Mouse (Mus musculus) midbrain, embryonic 16.5 days (tissue): ENCODE data around the gene Gm20388. TPM values are rescaled to one million over a fixed set of nuclear protein-coding genes. Genes with fewer than 3 reads are reported as not detected.

Experiments used
- ATAC-seq: fragments of 200-750 bp; cut with Nextera tagmentation; 2 replicates; pipeline ENCODE4 v1.8.0; 2017; ENCODE audit warnings: moderate TSS enrichment
- H3K27ac ChIP-seq: fragments of 300-500 bp; sonication (generic); 2 replicates; pipeline ENCODE4 v1.5.1; 2014; ENCODE audit warnings: mild to moderate bottlenecking, low read length, mixed read lengths
- H3K27me3 ChIP-seq: fragments of 300-500 bp; sonication (generic); 2 replicates; pipeline ENCODE4 v1.6.1; 2014; ENCODE audit warnings: low read depth, low read length, mixed read lengths; ENCODE audit not compliant: control insufficient read depth, insufficient read depth
- H3K36me3 ChIP-seq: fragments of 300-500 bp; sonication (generic); 2 replicates; pipeline ENCODE4 v1.6.1; 2014; ENCODE audit warnings: mild to moderate bottlenecking, low read length, moderate library complexity, mixed read lengths; ENCODE audit not compliant: control insufficient read depth, insufficient read depth
- H3K4me1 ChIP-seq: fragments of 300-500 bp; sonication (generic); 2 replicates; pipeline ENCODE4 v1.6.1; 2014; ENCODE audit warnings: mild to moderate bottlenecking, low read length, mixed read lengths; ENCODE audit not compliant: control insufficient read depth, insufficient read depth
- H3K4me2 ChIP-seq: fragments of 300-500 bp; sonication (generic); 2 replicates; pipeline ENCODE4 v1.6.1; 2014; ENCODE audit warnings: mild to moderate bottlenecking, low read length, mixed read lengths
- H3K4me3 ChIP-seq: fragments of 300-500 bp; sonication (generic); 2 replicates; pipeline ENCODE4 v1.5.1; 2014; ENCODE audit warnings: low read depth, mild to moderate bottlenecking, low read length, moderate library complexity, mixed read lengths
- H3K9ac ChIP-seq: fragments of 300-500 bp; sonication (generic); 2 replicates; pipeline ENCODE4 v1.6.1; 2014; ENCODE audit warnings: low read depth, low read length, mixed read lengths
- H3K9me3 ChIP-seq: fragments of 300-500 bp; sonication (generic); replicated peaks from 2 replicates; pipeline ENCODE4 v1.6.1; 2014; ENCODE audit warnings: mild to moderate bottlenecking, low read length, mixed read lengths; ENCODE audit not compliant: control insufficient read depth, poor library complexity, severe bottlenecking
- WGBS: fragments of 180-500 bp; shearing (Covaris S2); extraction: QIAGEN DNeasy Blood & Tissue Kit; methylation state at CpG from one replicate; pipeline ENCODE4 v1.1.7; 2014; 5-methylcytosine and 5-hydroxymethylcytosine counted together
- polyA plus RNA-seq: library from polyadenylated mRNA; unstranded; fragments of >200 nt; fragmentation: Nextera tagmentation; extraction: Ambion mirVana; gene quantifications from 2 replicates; pipeline ENCODE4 v1.2.1, GENCODE M21; 2015

Gene Gm20388
- polyA plus RNA-seq, 1 experiment from 2014 or later: 7.5 TPM

GRCm38 (mm10) chr8:122282501-122283355 lies 2372.1 kb downstream of the Gm20388 start:
- Histone ChIP-seq H3K4me2 (peak overlapping the region; percentile 99), H3K36me3 (no peaks in the 10 kb centered on the region), H3K4me3 (peak overlapping the region; percentile 77), H3K9me3 (no peaks in the 10 kb centered on the region), H3K9ac (peak overlapping the region; percentile 82), H3K4me1 (peaks cover 28% of the 10 kb centered on the region; the same call in 1 of the 2 replicates), H3K27ac (peak overlapping the region; percentile 38; the same call in 1 of the 2 replicates), H3K27me3 (no peaks in the 10 kb centered on the region; the same call in 1 of the 2 replicates)
- under 1% methylated on average over 48 of the region's 70 CpGs for WGBS
- ATAC-seq: no peak

- Histone ChIP-seq H3K4me1 (peaks cover 28% of the 10 kb centered on the region; the same call in 1 of the 2 replicates), H3K27ac (peak overlapping the region; percentile 53; the same call in 1 of the 2 replicates), H3K4me3 (peak overlapping the region; percentile 77), H3K4me2 (peak overlapping the region; percentile 99), H3K9me3 (no peaks in the 10 kb centered on the region), H3K9ac (peak overlapping the region; percentile 82), H3K27me3 (no peaks in the 10 kb centered on the region; the same call in 1 of the 2 replicates), H3K36me3 (no peaks in the 10 kb centered on the region)
- 1% methylated on average over 35 of the region's 37 CpGs for WGBS
- no peak for ATAC-seq
Observed at GRCm38 (mm10) chr8:122283356-122284202, 2372.9 kb downstream of the Gm20388 start.

DNA sequence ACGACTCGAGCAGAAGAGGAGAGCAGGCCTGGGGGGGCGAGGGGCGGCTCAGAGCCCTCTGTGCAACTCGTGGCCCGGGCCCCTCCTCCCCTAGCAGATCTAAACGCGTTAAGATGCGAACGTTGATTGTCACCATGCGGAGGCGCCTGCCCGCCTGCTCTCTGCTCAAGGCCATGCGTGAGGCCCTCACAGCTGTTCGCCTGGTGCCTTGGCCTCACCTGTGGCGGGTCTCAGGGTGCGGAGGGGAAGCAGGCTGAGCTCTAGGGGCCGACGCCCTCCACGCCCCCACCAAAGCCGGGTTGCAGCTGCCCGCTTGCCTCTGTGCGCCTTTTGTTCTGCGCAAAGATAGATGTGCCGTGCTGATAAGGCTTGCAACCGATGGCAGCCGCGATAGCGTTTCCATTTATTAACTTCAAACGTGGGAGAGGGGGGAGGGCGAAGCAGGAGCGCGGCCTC lies 2373.6 kb downstream of the Gm20388 start:
- WGBS: under 1% methylated on average over 29 of the region's 33 CpGs

GRCm38 (mm10) chr8:122284659-122285261 lies 2374.1 kb downstream of the Gm20388 start:
- Histone ChIP-seq H3K4me1 (peaks cover 28% of the 10 kb centered on the region; the same call in 1 of the 2 replicates), H3K27me3 (no peaks in the 10 kb centered on the region; the same call in 1 of the 2 replicates), H3K36me3 (no peaks in the 10 kb centered on the region), H3K4me2 (peak overlapping the region; percentile 99), H3K9me3 (no peaks in the 10 kb centered on the region), H3K9ac (peak overlapping the region; percentile 82), H3K4me3 (peak overlapping the region; percentile 77), H3K27ac (peak overlapping the region; percentile 53)
- no peak for ATAC-seq
- WGBS: 4% methylated on average over 21 of the region's 21 CpGs

More for the DNA sequence above, 2373.6 kb downstream of the Gm20388 start:
- Histone ChIP-seq H3K4me1 (peaks cover 28% of the 10 kb centered on the region; the same call in 1 of the 2 replicates), H3K9ac (peak overlapping the region; percentile 82), H3K27ac (peak overlapping the region; percentile 53), H3K36me3 (no peaks in the 10 kb centered on the region), H3K9me3 (no peaks in the 10 kb centered on the region), H3K4me3 (peak overlapping the region; percentile 77), H3K27me3 (no peaks in the 10 kb centered on the region; the same call in 1 of the 2 replicates), H3K4me2 (peak overlapping the region; percentile 99)
- ATAC-seq: no peak

- peaks cover 28% of the 10 kb centered on the region; the same call in 1 of the 2 replicates for H3K4me1 ChIP-seq
- WGBS: 66% methylated on average over 6 of the region's 6 CpGs
Observed at GRCm38 (mm10) chr8:122285727-122286126, 2375.1 kb downstream of the Gm20388 start.

DNA sequence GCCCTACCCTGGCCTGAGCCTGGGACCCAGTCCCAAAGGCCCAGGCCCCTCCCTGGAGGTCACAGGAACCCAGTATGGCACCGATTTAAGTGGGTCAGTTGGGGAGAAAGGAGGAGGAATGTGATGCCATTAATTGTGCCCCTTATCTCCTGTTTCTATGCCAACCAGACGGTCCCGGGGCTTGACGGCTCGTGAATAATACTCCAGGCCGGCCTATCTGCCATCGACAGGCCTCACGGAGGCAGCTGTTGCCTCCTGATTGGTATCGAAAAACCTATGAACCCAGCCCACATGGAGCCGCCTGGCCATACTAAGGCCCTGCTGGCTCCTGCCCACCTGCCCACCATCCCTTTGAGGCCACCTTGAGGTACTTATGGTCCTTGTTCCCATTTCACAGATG lies 2376.3 kb downstream of the Gm20388 start:
- Histone ChIP-seq H3K27ac (no peak overlapping the region), H3K27me3 (no peaks in the 10 kb centered on the region; the same call in 1 of the 2 replicates), H3K9me3 (no peaks in the 10 kb centered on the region), H3K4me3 (no peak overlapping the region), H3K36me3 (no peaks in the 10 kb centered on the region), H3K4me2 (no peak overlapping the region), H3K9ac (no peak overlapping the region), H3K4me1 (peaks cover 28% of the 10 kb centered on the region; the same call in 1 of the 2 replicates)
- WGBS: 84% methylated on average over 10 of the region's 10 CpGs
- ATAC-seq: no peak

More at GRCm38 (mm10) chr8:122285727-122286126, 2375.1 kb downstream of the Gm20388 start:
- H3K27me3 ChIP-seq: no peaks in the 10 kb centered on the region; the same call in 1 of the 2 replicates
- H3K4me2 ChIP-seq: no peak overlapping the region
- H3K36me3 ChIP-seq: no peaks in the 10 kb centered on the region
- no peak overlapping the region for H3K27ac ChIP-seq
- H3K9ac ChIP-seq: no peak overlapping the region
- no peak overlapping the region for H3K4me3 ChIP-seq
- H3K9me3 ChIP-seq: no peaks in the 10 kb centered on the region
- no peak for ATAC-seq

DNA sequence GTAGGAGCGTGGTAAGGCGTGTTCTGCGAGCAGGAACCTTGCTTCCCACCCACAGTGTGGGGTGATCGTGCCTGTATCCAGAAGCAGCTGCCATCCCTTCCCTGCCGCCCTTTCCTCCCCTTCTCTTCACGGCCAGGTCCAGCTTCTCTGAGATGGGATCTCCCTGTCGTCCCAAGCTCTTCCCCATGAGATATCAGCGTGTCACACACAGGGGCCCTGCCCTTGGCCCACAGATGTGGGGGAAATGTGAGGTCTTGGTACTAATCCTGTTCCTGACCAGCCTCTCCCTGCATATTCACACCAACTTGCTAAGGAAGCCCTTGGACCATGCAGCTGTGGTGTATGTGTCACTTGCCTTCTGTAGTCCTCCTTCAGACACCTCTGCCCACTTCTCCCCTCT lies 2377.1 kb downstream of the Gm20388 start:
- no peak for ATAC-seq
- H3K27ac ChIP-seq: no peak overlapping the region
- 0 out of 2 replicates have a peak overlapping the region, but pooled peaks have one; percentile 1 for H3K9ac ChIP-seq
- WGBS: 90% methylated on average over 8 of the region's 8 CpGs
- no peaks in the 10 kb centered on the region; the same call in 1 of the 2 replicates for H3K27me3 ChIP-seq
- H3K4me2 ChIP-seq: no peak overlapping the region
- peaks cover 25% of the 10 kb centered on the region; the same call in 1 of the 2 replicates for H3K4me1 ChIP-seq
- no peaks in the 10 kb centered on the region for H3K36me3 ChIP-seq
- H3K4me3 ChIP-seq: no peak overlapping the region
- no peaks in the 10 kb centered on the region for H3K9me3 ChIP-seq

DNA sequence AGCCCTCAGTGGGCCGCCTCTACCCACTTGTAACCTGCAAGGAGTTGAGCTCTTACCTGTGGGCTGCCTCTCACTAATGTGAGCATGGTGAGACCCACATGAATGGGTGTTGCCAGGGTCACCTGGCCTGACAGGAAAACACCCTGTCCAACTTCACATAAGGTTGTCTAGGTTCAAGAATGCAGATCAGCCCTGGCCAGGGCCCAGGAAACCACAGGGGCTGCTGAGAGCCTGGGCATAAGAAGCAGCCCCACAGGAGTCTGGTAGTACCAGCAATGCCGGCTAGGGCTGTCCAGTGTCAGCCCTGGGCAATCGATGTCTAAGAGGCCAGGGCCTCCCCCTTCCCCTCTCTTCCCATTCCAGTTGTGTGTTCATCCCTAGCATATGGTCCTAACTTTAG lies 2377.7 kb downstream of the Gm20388 start:
- Histone ChIP-seq H3K27ac (no peak overlapping the region), H3K36me3 (no peaks in the 10 kb centered on the region), H3K27me3 (no peaks in the 10 kb centered on the region; the same call in 1 of the 2 replicates), H3K4me3 (no peak overlapping the region), H3K4me2 (no peak overlapping the region), H3K9ac (no peak overlapping the region), H3K9me3 (no peaks in the 10 kb centered on the region), H3K4me1 (peaks cover 20% of the 10 kb centered on the region; the same call in 1 of the 2 replicates)
- no peak for ATAC-seq
- 68% methylated on average over 3 of the region's 3 CpGs for whole genome bisulfite sequencing
